Mouse (Mus musculus): ENCODE data around the gene Klrb1f.

- TF ChIP-seq CTCF (IDR thresholded peaks at IDR 0.05; ENCODE audit: borderline replicate concordance, control insufficient read depth, extremely low read depth, insufficient read depth, low read length, poor library complexity) (no peak), POLR2A (IDR thresholded peaks at IDR 0.05; ENCODE audit: control insufficient read depth, extremely low read depth, insufficient read depth, low read length, poor library complexity) (no peak)
These were observed 20.2 kb downstream of the Klrb1f start for GRCm38 (mm10) chr6:129065857-129066256.
